Mouse (Mus musculus): Measurements from ENCODE around the gene Cel. TPM values are rescaled to one million over a fixed set of nuclear protein-coding genes. Genes with fewer than 3 reads are reported as not detected.
"Not testable (repeated sequence)": the region's sequence is repeated elsewhere in the genome, so short reads cannot be mapped to it uniquely, and the experiment has no call there.

Cel gene
- polyA plus RNA-seq, 1 experiment from 2014 or later: not detected

- Histone ChIP-seq H3K9ac (replicated peaks; ENCODE audit: low read length) (no peak overlapping the region), H3K9me3 (ENCODE audit: control insufficient read depth, low read length) (no peaks in the 10 kb centered on the region), H3K27ac (replicated peaks; ENCODE audit: low read depth, low read length) (no peak overlapping the region), H3K4me2 (ENCODE audit: low read length) (no peak overlapping the region), H3K36me3 (ENCODE audit: control insufficient read depth, insufficient read depth, low read length) (peaks cover 14% of the 10 kb centered on the region), H3K4me3 (replicated peaks; ENCODE audit: low read depth, low read length) (no peak overlapping the region), H3K27me3 (ENCODE audit: control insufficient read depth, insufficient read depth, low read length) (no peaks in the 10 kb centered on the region), H3K4me1 (ENCODE audit: control insufficient read depth, insufficient read depth, low read length) (peaks cover 47% of the 10 kb centered on the region)
- ATAC-seq (ENCODE audit: low FRiP score, low TSS enrichment) (no peak), DNase-seq (no peak)
- 87% methylated on average over 6 of the region's 6 CpGs for WGBS
Measured at GRCm38 (mm10) chr2:28521571-28522151, 41.5 kb downstream of the Cel start.

GRCm38 (mm10) chr2:28520581-28520980 is 42.6 kb downstream of the Cel start:
- 0 out of 2 replicates have a peak overlapping the region, but pooled peaks have one; percentile 13 for H3K27ac ChIP-seq (replicated peaks; ENCODE audit: low read depth, low read length)
- no peaks in the 10 kb centered on the region for H3K9me3 ChIP-seq (ENCODE audit: control insufficient read depth, low read length)
- 66% methylated on average over 5 of the region's 5 CpGs for WGBS
- H3K9ac ChIP-seq (replicated peaks; ENCODE audit: low read length): no peak overlapping the region
- no peak overlapping the region for H3K4me3 ChIP-seq (replicated peaks; ENCODE audit: low read depth, low read length)
- peaks cover 22% of the 10 kb centered on the region for H3K36me3 ChIP-seq (ENCODE audit: control insufficient read depth, insufficient read depth, low read length)
- DNase-seq (no peak), ATAC-seq (ENCODE audit: low FRiP score, low TSS enrichment) (no peak)
- no peak overlapping the region for H3K4me2 ChIP-seq (ENCODE audit: low read length)
- no peaks in the 10 kb centered on the region for H3K27me3 ChIP-seq (ENCODE audit: control insufficient read depth, insufficient read depth, low read length)
- peaks cover 46% of the 10 kb centered on the region for H3K4me1 ChIP-seq (ENCODE audit: control insufficient read depth, insufficient read depth, low read length)

- 10% methylated on average over 2 of the region's 2 CpGs for WGBS
- Histone ChIP-seq H3K4me2 (ENCODE audit: low read length) (peak overlapping the region; percentile 32), H3K36me3 (ENCODE audit: control insufficient read depth, insufficient read depth, low read length) (peaks cover 22% of the 10 kb centered on the region), H3K27ac (replicated peaks; ENCODE audit: low read depth, low read length) (peak overlapping the region; percentile 50), H3K4me3 (replicated peaks; ENCODE audit: low read depth, low read length) (no peak overlapping the region), H3K27me3 (ENCODE audit: control insufficient read depth, insufficient read depth, low read length) (no peaks in the 10 kb centered on the region), H3K4me1 (ENCODE audit: control insufficient read depth, insufficient read depth, low read length) (peaks cover 42% of the 10 kb centered on the region), H3K9ac (replicated peaks; ENCODE audit: low read length) (no peak overlapping the region; the same call in 1 of the 2 replicates), H3K9me3 (ENCODE audit: control insufficient read depth, low read length) (no peaks in the 10 kb centered on the region)
- DNase-seq (peak; percentile 71), ATAC-seq (ENCODE audit: low FRiP score, low TSS enrichment) (no peak)
Measured at GRCm38 (mm10) chr2:28518231-28518630, 45.0 kb downstream of the Cel start.

- DNase-seq (peak; percentile 75), ATAC-seq (ENCODE audit: low FRiP score, low TSS enrichment) (no peak)
- Histone ChIP-seq H3K4me1 (ENCODE audit: control insufficient read depth, insufficient read depth, low read length) (peaks cover 42% of the 10 kb centered on the region), H3K9ac (replicated peaks; ENCODE audit: low read length) (no peak overlapping the region), H3K36me3 (ENCODE audit: control insufficient read depth, insufficient read depth, low read length) (peaks cover 18% of the 10 kb centered on the region), H3K9me3 (ENCODE audit: control insufficient read depth, low read length) (no peaks in the 10 kb centered on the region), H3K4me2 (ENCODE audit: low read length) (peak overlapping the region; percentile 32; the same call in 1 of the 2 replicates), H3K4me3 (replicated peaks; ENCODE audit: low read depth, low read length) (no peak overlapping the region), H3K27me3 (ENCODE audit: control insufficient read depth, insufficient read depth, low read length) (no peaks in the 10 kb centered on the region), H3K27ac (replicated peaks; ENCODE audit: low read depth, low read length) (peak overlapping the region; percentile 50; the same call in 1 of the 2 replicates)
- 45% methylated on average over 5 of the region's 5 CpGs for WGBS
Measured at GRCm38 (mm10) chr2:28517206-28517909, 45.8 kb downstream of the Cel start.

GRCm38 (mm10) chr2:28514489-28514888 is 48.7 kb downstream of the Cel start:
- peak overlapping the region; percentile 92 for H3K4me3 ChIP-seq (replicated peaks; ENCODE audit: low read depth, low read length)
- peaks cover 39% of the 10 kb centered on the region for H3K4me1 ChIP-seq (ENCODE audit: control insufficient read depth, insufficient read depth, low read length)
- peaks cover 8% of the 10 kb centered on the region for H3K36me3 ChIP-seq (ENCODE audit: control insufficient read depth, insufficient read depth, low read length)
- WGBS: 22% methylated on average over 5 of the region's 5 CpGs
- DNase-seq: peak; percentile 92
- no peaks in the 10 kb centered on the region for H3K27me3 ChIP-seq (ENCODE audit: control insufficient read depth, insufficient read depth, low read length)
- peak overlapping the region; percentile 85 for H3K4me2 ChIP-seq (ENCODE audit: low read length)
- H3K9ac ChIP-seq (replicated peaks; ENCODE audit: low read length): peak overlapping the region; percentile 97
- no peak; the same call in 1 of the 2 replicates for ATAC-seq (ENCODE audit: low FRiP score, low TSS enrichment)
- no peaks in the 10 kb centered on the region for H3K9me3 ChIP-seq (ENCODE audit: control insufficient read depth, low read length)
- peak overlapping the region; percentile 92 for H3K27ac ChIP-seq (replicated peaks; ENCODE audit: low read depth, low read length)

GRCm38 (mm10) chr2:28513431-28514370 is 49.5 kb downstream of the Cel start:
- DNase-seq (peak; percentile 68), ATAC-seq (ENCODE audit: low FRiP score, low TSS enrichment) (peak; percentile 35; the same call in 1 of the 2 replicates)
- Histone ChIP-seq H3K9me3 (ENCODE audit: control insufficient read depth, low read length) (no peaks in the 10 kb centered on the region), H3K9ac (replicated peaks; ENCODE audit: low read length) (peak overlapping the region; percentile 97), H3K4me2 (ENCODE audit: low read length) (peak overlapping the region; percentile 85), H3K36me3 (ENCODE audit: control insufficient read depth, insufficient read depth, low read length) (peaks cover 8% of the 10 kb centered on the region), H3K4me1 (ENCODE audit: control insufficient read depth, insufficient read depth, low read length) (peaks cover 36% of the 10 kb centered on the region), H3K27ac (replicated peaks; ENCODE audit: low read depth, low read length) (peak overlapping the region; percentile 92), H3K27me3 (ENCODE audit: control insufficient read depth, insufficient read depth, low read length) (no peaks in the 10 kb centered on the region), H3K4me3 (replicated peaks; ENCODE audit: low read depth, low read length) (peak overlapping the region; percentile 92)
- 5% methylated on average over 47 of the region's 47 CpGs for whole genome bisulfite sequencing

- ATAC-seq (ENCODE audit: low FRiP score, low TSS enrichment) (peak; percentile 72), DNase-seq (peak; percentile 87)
- peaks cover 28% of the 10 kb centered on the region for H3K4me1 ChIP-seq (ENCODE audit: control insufficient read depth, insufficient read depth, low read length)
- no peaks in the 10 kb centered on the region for H3K9me3 ChIP-seq (ENCODE audit: control insufficient read depth, low read length)
- WGBS: under 1% methylated on average over 55 of the region's 71 CpGs
- H3K27ac ChIP-seq (replicated peaks; ENCODE audit: low read depth, low read length): peak within 1 kb of the TSS; percentile 92
- peak within 1 kb of the TSS; percentile 97 for H3K9ac ChIP-seq (replicated peaks; ENCODE audit: low read length)
- H3K4me3 ChIP-seq (replicated peaks; ENCODE audit: low read depth, low read length): peak within 1 kb of the TSS; percentile 92
- no peaks in the 10 kb centered on the region for H3K27me3 ChIP-seq (ENCODE audit: control insufficient read depth, insufficient read depth, low read length)
- H3K4me2 ChIP-seq (ENCODE audit: low read length): peak within 1 kb of the TSS; percentile 85
- peaks cover 8% of the 10 kb centered on the region for H3K36me3 ChIP-seq (ENCODE audit: control insufficient read depth, insufficient read depth, low read length)
Measured at GRCm38 (mm10) chr2:28512798-28513401, 50.3 kb downstream of the Cel start, which contains the start of gene Ralgds. Gene Ralgds, plus strand, starts transcription at chr2:28513125.

GRCm38 (mm10) chr2:28511600-28511999 is 51.6 kb downstream of the Cel start:
- H3K36me3 ChIP-seq (ENCODE audit: control insufficient read depth, insufficient read depth, low read length); H3K4me2 ChIP-seq (ENCODE audit: low read length); DNase-seq; H3K4me3 ChIP-seq (replicated peaks; ENCODE audit: low read depth, low read length); H3K9me3 ChIP-seq (ENCODE audit: control insufficient read depth, low read length); ATAC-seq (ENCODE audit: low FRiP score, low TSS enrichment); H3K27ac ChIP-seq (replicated peaks; ENCODE audit: low read depth, low read length); H3K27me3 ChIP-seq (ENCODE audit: control insufficient read depth, insufficient read depth, low read length); H3K9ac ChIP-seq (replicated peaks; ENCODE audit: low read length): not testable (repeated sequence)
- 52% methylated on average over 5 of the region's 5 CpGs for WGBS
- peaks cover 20% of the 10 kb centered on the region for H3K4me1 ChIP-seq (ENCODE audit: control insufficient read depth, insufficient read depth, low read length)

Data from midbrain, embryonic 14.5 days (tissue).